Mouse (Mus musculus): ENCODE data around the gene Smad1.

GRCm38 (mm10) chr8:79367959-79368358, 31.4 kb downstream of the Smad1 start:
- TF ChIP-seq CTCF (IDR thresholded peaks at IDR 0.05; ENCODE audit: borderline replicate concordance, insufficient read depth, low read depth, low read length) (no peak), POLR2A (IDR thresholded peaks at IDR 0.05; ENCODE audit: borderline replicate concordance, insufficient read depth, low read length) (no peak)
